ENCODE assay signal across 28 mouse cellular contexts in genomic region chr3:65213725-65214124, GRCm38 (mm10).
DNase-seq lines count a peak whose midpoint lies in the region; ATAC-seq and TF ChIP-seq lines count a peak whose summit lies in the region.
"Had no signal": no experiment of that assay in that cellular context is flagged by ENCODE, and none has a peak within 500 bp of the region (broad histone marks: within the 10 kb centered on the region; RNA-seq: fewer than 3 reads in every experiment).

No protein-coding gene starts in this region.

- H3K9ac ChIP-seq in forebrain, embryonic 14.5 days (ENCODE audit: low read length) = no peak overlapping the region
- no peak overlapping the region for H3K9ac ChIP-seq in forebrain, embryonic 11.5 days (ENCODE audit: low read length)
- no peak overlapping the region for H3K9ac ChIP-seq in hindbrain, postnatal 0 days (replicated peaks; ENCODE audit: low read length)
- no peak overlapping the region for H3K9ac ChIP-seq in hindbrain, embryonic 14.5 days
- H3K9ac ChIP-seq: hindbrain, embryonic 13.5 days; limb, embryonic 13.5 days; lung, embryonic 15.5 days; neural tube, embryonic 12.5 days had no signal

- no peaks in the 10 kb centered on the region for H3K36me3 ChIP-seq in forebrain, embryonic 14.5 days (ENCODE audit: control insufficient read depth, insufficient read depth, low read length)
- no peaks in the 10 kb centered on the region for H3K36me3 ChIP-seq in forebrain, embryonic 11.5 days (ENCODE audit: control insufficient read depth, insufficient read depth, low read length)
- H3K36me3 ChIP-seq in hindbrain, postnatal 0 days (ENCODE audit: insufficient read depth, low read length) = no peaks in the 10 kb centered on the region
- no peaks in the 10 kb centered on the region for H3K36me3 ChIP-seq in hindbrain, embryonic 14.5 days (replicated peaks; ENCODE audit: control insufficient read depth, insufficient read depth)
- H3K36me3 ChIP-seq: hindbrain, embryonic 13.5 days; limb, embryonic 13.5 days; lung, embryonic 15.5 days; midbrain, embryonic 10.5 days; neural tube, embryonic 12.5 days had no signal

- peak; percentile 54 for DNase-seq in forebrain, embryonic 14.5 days (ENCODE audit: low spot score)
- DNase-seq in forebrain, embryonic 11.5 days (ENCODE audit: low spot score) = no peak
- peak; percentile 51 for DNase-seq in hindbrain, postnatal 0 days (ENCODE audit: low spot score)
- no peak for DNase-seq in hindbrain, embryonic 14.5 days (ENCODE audit: low spot score)
- DNase-seq in retina, postnatal 1 day = peak; percentile 58
- DNase-seq in retina, embryonic 14.5 days (ENCODE audit: low spot score) = no peak
- no peak for DNase-seq in c-Kit-positive CD71-positive TER-119-positive erythroid progenitor cells, embryonic 14.5 days (ENCODE audit: low spot score)
- DNase-seq: adrenal gland, postnatal 14 days; cerebellum, postnatal 36 days; gastrocnemius, adult 2 months; gastrocnemius, postnatal 36 days; heart, adult 18-20 months; heart, postnatal 36 days; kidney, adult 2 months; kidney, postnatal 36 days; thymus, adult 2 months; thymus, postnatal 36 days had no signal

- no peaks in the 10 kb centered on the region; the same call in 1 of the 2 replicates for H3K4me1 ChIP-seq in forebrain, embryonic 14.5 days (ENCODE audit: control insufficient read depth, insufficient read depth, low read length)
- no peaks in the 10 kb centered on the region for H3K4me1 ChIP-seq in forebrain, embryonic 11.5 days (replicated peaks; ENCODE audit: control insufficient read depth, insufficient read depth, low read length)
- no peaks in the 10 kb centered on the region for H3K4me1 ChIP-seq in hindbrain, postnatal 0 days (ENCODE audit: insufficient read depth, low read length)
- 0 out of 2 replicates have a peak, but pooled peaks cover 6% of the 10 kb centered on the region for H3K4me1 ChIP-seq in hindbrain, embryonic 14.5 days (replicated peaks; ENCODE audit: control insufficient read depth, insufficient read depth, low read length)
- H3K4me1 ChIP-seq: lung, embryonic 15.5 days; neural tube, embryonic 12.5 days had no signal

- H3K4me2 ChIP-seq in forebrain, embryonic 14.5 days (ENCODE audit: low read length) = no peak overlapping the region
- H3K4me2 ChIP-seq in forebrain, embryonic 11.5 days (ENCODE audit: low read depth, low read length, severe bottlenecking) = no peak overlapping the region
- H3K4me2 ChIP-seq in hindbrain, postnatal 0 days (ENCODE audit: low read depth, low read length) = no peak overlapping the region
- no peak overlapping the region for H3K4me2 ChIP-seq in hindbrain, embryonic 14.5 days (replicated peaks)
- H3K4me2 ChIP-seq: heart, embryonic 11.5 days; hindbrain, embryonic 13.5 days; limb, embryonic 13.5 days; liver, embryonic 11.5 days; lung, embryonic 15.5 days; neural tube, embryonic 12.5 days had no signal

- no peak for ATAC-seq in forebrain, embryonic 14.5 days
- ATAC-seq in forebrain, embryonic 11.5 days (replicated peaks; ENCODE audit: low FRiP score) = no peak
- peak; percentile 56; the same call in 1 of the 2 replicates for ATAC-seq in hindbrain, postnatal 0 days
- ATAC-seq in hindbrain, embryonic 14.5 days (ENCODE audit: low FRiP score) = no peak
- ATAC-seq: CD4-positive, CD25-positive, alpha-beta regulatory T cell, adult 4 months; midbrain, embryonic 16.5 days had no signal

- H3K4me3 ChIP-seq in forebrain, embryonic 14.5 days (ENCODE audit: low read depth, low read length) = no peak overlapping the region
- no peak overlapping the region for H3K4me3 ChIP-seq in forebrain, embryonic 11.5 days (ENCODE audit: low read depth, low read length)
- no peak overlapping the region for H3K4me3 ChIP-seq in hindbrain, postnatal 0 days (ENCODE audit: low read length)
- H3K4me3 ChIP-seq in hindbrain, embryonic 14.5 days (replicated peaks; ENCODE audit: low read length) = no peak overlapping the region
- H3K4me3 ChIP-seq: gastrocnemius, adult 2 months; hindbrain, embryonic 13.5 days; left cerebral cortex, adult 2 months; limb, embryonic 13.5 days; lung, embryonic 15.5 days; midbrain, embryonic 10.5 days; myocyte; neural tube, embryonic 12.5 days had no signal

- H3K27ac ChIP-seq in forebrain, embryonic 14.5 days (ENCODE audit: low read depth, low read length) = no peak overlapping the region
- no peak overlapping the region for H3K27ac ChIP-seq in forebrain, embryonic 11.5 days (ENCODE audit: low read depth, low read length)
- H3K27ac ChIP-seq in hindbrain, postnatal 0 days = no peak overlapping the region
- H3K27ac ChIP-seq in hindbrain, embryonic 14.5 days = no peak overlapping the region
- H3K27ac ChIP-seq: gastrocnemius, adult 2 months; hindbrain, embryonic 13.5 days; left cerebral cortex, adult 2 months; limb, embryonic 13.5 days; lung, embryonic 15.5 days; midbrain, embryonic 10.5 days; neural tube, embryonic 12.5 days had no signal

- H3K27me3 ChIP-seq in forebrain, embryonic 14.5 days (replicated peaks; ENCODE audit: control insufficient read depth, insufficient read depth, low read length) = no peaks in the 10 kb centered on the region
- no peaks in the 10 kb centered on the region for H3K27me3 ChIP-seq in forebrain, embryonic 11.5 days (ENCODE audit: control insufficient read depth, insufficient read depth, low read length)
- H3K27me3 ChIP-seq in hindbrain, postnatal 0 days (ENCODE audit: insufficient read depth, low read length) = no peaks in the 10 kb centered on the region
- no peaks in the 10 kb centered on the region for H3K27me3 ChIP-seq in hindbrain, embryonic 14.5 days (ENCODE audit: control insufficient read depth, insufficient read depth, low read length)
- H3K27me3 ChIP-seq: hindbrain, embryonic 13.5 days; limb, embryonic 13.5 days; lung, embryonic 15.5 days; neural tube, embryonic 12.5 days had no signal

- H3K9me3 ChIP-seq in forebrain, embryonic 14.5 days (replicated peaks; ENCODE audit: control insufficient read depth, low read length) = no peaks in the 10 kb centered on the region
- no peaks in the 10 kb centered on the region for H3K9me3 ChIP-seq in forebrain, embryonic 11.5 days (ENCODE audit: control insufficient read depth, low read length)
- no peaks in the 10 kb centered on the region for H3K9me3 ChIP-seq in hindbrain, postnatal 0 days (ENCODE audit: low read length)
- no peaks in the 10 kb centered on the region for H3K9me3 ChIP-seq in hindbrain, embryonic 14.5 days (ENCODE audit: control insufficient read depth, low read length)
- H3K9me3 ChIP-seq: hindbrain, embryonic 13.5 days; limb, embryonic 13.5 days; lung, embryonic 15.5 days; midbrain, embryonic 10.5 days; neural tube, embryonic 12.5 days had no signal

- no peak for TF ChIP-seq CTCF in hindbrain, postnatal 0 days (IDR thresholded peaks at IDR 0.05; ENCODE audit: low read depth)

- 59% methylated on average over 2 of the region's 2 CpGs for WGBS in forebrain, embryonic 14.5 days
- whole genome bisulfite sequencing in forebrain, embryonic 11.5 days = 83% methylated on average over 2 of the region's 2 CpGs
- WGBS in hindbrain, postnatal 0 days = 52% methylated on average over 2 of the region's 2 CpGs
- 63% methylated on average over 2 of the region's 2 CpGs for WGBS in hindbrain, embryonic 14.5 days

Comparison
In these comparisons a context has a peak if more than half of its experiments do, and no peak if none do; other contexts are left out.
1. DNase-seq: peak in forebrain, embryonic 14.5 days (single experiment), hindbrain, postnatal 0 days (single experiment) and retina, postnatal 1 day (single experiment); none in forebrain, embryonic 11.5 days (single experiment), hindbrain, embryonic 14.5 days (single experiment), retina, embryonic 14.5 days (single experiment) and c-Kit-positive CD71-positive TER-119-positive erythroid progenitor cells, embryonic 14.5 days (single experiment).